Mouse (Mus musculus) thymus, adult 2 months (tissue): Measurements from ENCODE around the gene Srsf3. TPM values are rescaled to one million over a fixed set of nuclear protein-coding genes. Genes with fewer than 3 reads are reported as not detected.

Experiments
- DNase-seq: peaks from one replicate; pipeline ENCODE4 v3.0.0; 2021
- H3K27ac ChIP-seq: fragments of 200-500 bp; 2 replicates; pipeline ENCODE4 v1.5.1; 2012; ENCODE audit warnings: low read length, control low read depth; ENCODE audit not compliant: control insufficient read depth, insufficient read depth
- H3K27me3 ChIP-seq: fragments of 200-500 bp; 2 replicates; pipeline ENCODE4 v1.6.1; 2012; ENCODE audit warnings: mild to moderate bottlenecking, low read length, moderate library complexity, mixed read lengths; ENCODE audit not compliant: control insufficient read depth, insufficient read depth
- H3K36me3 ChIP-seq: fragments of 200-500 bp; 2 replicates; pipeline ENCODE4 v1.6.1; 2012; ENCODE audit warnings: mild to moderate bottlenecking, low read length, moderate library complexity; ENCODE audit not compliant: control insufficient read depth, insufficient read depth
- H3K4me1 ChIP-seq: fragments of 200-500 bp; replicated peaks from 2 replicates; pipeline ENCODE4 v1.6.1; 2012; ENCODE audit warnings: low read length; ENCODE audit not compliant: control insufficient read depth, insufficient read depth
- H3K4me3 ChIP-seq: fragments of 200-500 bp; 2 replicates; pipeline ENCODE4 v1.5.1; 2012; ENCODE audit warnings: mild to moderate bottlenecking, low read length, control low read depth, moderate library complexity; ENCODE audit not compliant: control insufficient read depth, insufficient read depth
- CTCF ChIP-seq: fragments of 200-500 bp; IDR thresholded peaks from 2 replicates; pipeline ENCODE4 v1.5.1; 2012; ENCODE audit warnings: mild to moderate bottlenecking, control low read depth, low read length, moderate library complexity, borderline replicate concordance; ENCODE audit not compliant: control insufficient read depth, poor library complexity, insufficient read depth; ENCODE audit errors: extremely low read depth
- POLR2A ChIP-seq: fragments of 200-500 bp; IDR thresholded peaks from 2 replicates; pipeline ENCODE4 v1.6.1; 2012; ENCODE audit warnings: mild to moderate bottlenecking, low read length, control low read depth, moderate library complexity; ENCODE audit not compliant: control insufficient read depth, poor library complexity, insufficient read depth; ENCODE audit errors: extremely low read depth
- WGBS: fragments of 180-500 bp; shearing (Covaris S2); methylation state at CpG from one replicate; pipeline ENCODE4 v1.1.7; 2018; 5-methylcytosine and 5-hydroxymethylcytosine counted together
- polyA plus RNA-seq: library from polyadenylated mRNA; depleted of rRNA; stranded (reverse); fragments of >200 nt; gene quantifications from 2 replicates; pipeline ENCODE4 v1.2.3, GENCODE M21; 2012

The Srsf3 gene
- polyA plus RNA-seq, 1 experiment: 544 TPM

DNA sequence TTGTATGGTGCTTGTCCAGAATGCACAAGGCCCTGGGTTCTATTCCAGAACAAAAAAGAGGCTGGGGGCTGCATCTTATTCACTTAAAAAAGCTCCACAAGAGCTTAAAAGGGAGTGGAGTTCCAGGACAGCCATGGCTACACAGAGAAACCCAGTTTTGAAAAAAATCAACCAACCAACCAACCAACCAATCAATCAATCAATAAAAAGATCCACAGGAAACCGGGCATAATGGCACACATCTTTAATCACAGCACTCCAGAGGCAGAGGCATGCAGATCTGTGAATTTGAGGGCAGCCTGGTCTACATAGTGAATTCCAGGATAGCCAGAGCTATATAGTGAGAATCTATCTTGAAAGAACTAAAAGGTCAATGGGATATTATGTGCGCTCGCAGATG lies 27.4 kb upstream of the Srsf3 start:
- Histone ChIP-seq H3K27ac (no peak overlapping the region), H3K4me1 (peaks cover 25% of the 10 kb centered on the region), H3K4me3 (no peak overlapping the region), H3K27me3 (no peaks in the 10 kb centered on the region), H3K36me3 (peaks cover 10% of the 10 kb centered on the region)
- 100% methylated on average over 3 of the region's 3 CpGs for WGBS
- DNase-seq: no peak
- TF ChIP-seq POLR2A (no peak), CTCF (no peak)

DNA sequence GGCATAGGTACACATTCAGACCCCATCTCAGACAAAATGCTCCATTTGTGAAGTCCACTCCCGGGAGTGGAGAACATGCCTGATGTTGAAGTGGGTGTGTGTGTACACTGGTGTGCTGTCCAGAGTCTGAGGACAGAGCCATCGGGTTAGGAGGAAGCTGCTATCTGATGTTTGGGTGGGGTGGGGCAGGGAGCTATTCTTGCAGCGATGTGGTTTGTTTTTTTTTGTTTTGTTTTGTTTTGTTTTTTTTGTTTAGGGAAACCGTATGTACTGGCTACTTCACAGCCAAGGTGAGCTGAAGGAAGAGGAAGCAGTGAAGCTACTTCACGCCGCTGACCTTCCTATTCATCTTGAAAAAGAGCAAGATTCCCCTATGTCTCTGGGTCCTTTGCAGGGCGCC lies 25.6 kb upstream of the Srsf3 start:
- whole genome bisulfite sequencing: 4% methylated on average over 7 of the region's 7 CpGs
- Histone ChIP-seq H3K27me3 (no peaks in the 10 kb centered on the region), H3K36me3 (no peaks in the 10 kb centered on the region), H3K4me1 (peaks cover 21% of the 10 kb centered on the region), H3K27ac (peak overlapping the region; percentile 92), H3K4me3 (peak overlapping the region; percentile 97)
- peak; percentile 11 for DNase-seq
- TF ChIP-seq CTCF (no peak), POLR2A (no peak)

GRCm38 (mm10) chr17:29007243-29007640 lies 25.2 kb upstream of the Srsf3 start:
- no peaks in the 10 kb centered on the region for H3K36me3 ChIP-seq
- WGBS: under 1% methylated on average over 19 of the region's 19 CpGs
- peak; percentile 51 for DNase-seq
- H3K4me1 ChIP-seq: peaks cover 21% of the 10 kb centered on the region
- H3K4me3 ChIP-seq: peak overlapping the region; percentile 97
- TF ChIP-seq CTCF: no peak
- TF ChIP-seq POLR2A: no peak
- H3K27me3 ChIP-seq: no peaks in the 10 kb centered on the region
- H3K27ac ChIP-seq: peak overlapping the region; percentile 92

DNA sequence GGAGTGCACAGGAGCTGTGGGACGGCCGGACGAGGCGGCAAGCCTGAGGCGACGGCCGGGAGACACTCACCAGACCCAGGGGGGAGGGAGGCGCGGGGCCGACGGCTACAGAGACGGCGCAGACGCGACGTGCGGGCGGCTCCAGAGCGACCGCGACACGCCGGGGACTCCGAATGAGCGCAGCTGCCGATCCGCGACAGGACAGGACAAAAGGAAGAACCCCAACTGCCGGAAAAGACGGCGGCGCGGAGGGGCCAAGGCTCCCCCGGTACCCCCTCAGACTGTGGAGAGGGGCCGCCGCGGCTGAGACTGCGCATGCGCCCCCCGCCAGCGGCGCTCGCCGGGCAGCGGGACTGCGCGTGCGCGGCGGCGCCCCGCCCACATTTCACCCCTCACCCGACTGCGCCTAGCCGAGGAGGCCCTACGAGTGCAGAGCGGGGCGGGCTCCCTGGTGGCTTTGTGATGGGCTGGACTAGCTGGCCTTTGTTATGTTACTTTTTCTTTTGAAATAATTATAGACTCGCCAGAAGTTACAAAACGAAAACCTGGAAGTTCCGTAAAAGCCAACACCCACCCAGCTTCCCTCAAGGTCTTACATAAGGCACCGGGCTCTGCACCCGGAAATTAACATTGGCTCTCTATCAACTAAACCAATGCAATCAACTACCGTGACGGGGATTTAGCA lies 24.6 kb upstream of the Srsf3 start, which contains the start of gene Stk38:
Gene Stk38, minus strand, starts transcription at position 355 of the 685 bp plus-strand sequence.
- peak within 1 kb of the TSS; percentile 92 for H3K27ac ChIP-seq
- WGBS: under 1% methylated on average over 65 of the region's 65 CpGs

GRCm38 (mm10) chr17:29008326-29008650 lies 24.1 kb upstream of the Srsf3 start:
- TF ChIP-seq CTCF (no peak), POLR2A (no peak)
- 22% methylated on average over 8 of the region's 8 CpGs for WGBS

More for the DNA sequence above, 24.6 kb upstream of the Srsf3 start, which contains the start of gene Stk38:
- TF ChIP-seq CTCF (peak; percentile 58; the same call in 1 of the 2 replicates), POLR2A (peak; percentile 96)
- peak; percentile 97 for DNase-seq
- Histone ChIP-seq H3K36me3 (no peaks in the 10 kb centered on the region), H3K27me3 (no peaks in the 10 kb centered on the region), H3K4me3 (peak within 1 kb of the TSS; percentile 97), H3K4me1 (peaks cover 21% of the 10 kb centered on the region)

GRCm38 (mm10) chr17:29009181-29009580 lies 23.2 kb upstream of the Srsf3 start:
- Histone ChIP-seq H3K36me3 (no peaks in the 10 kb centered on the region), H3K27me3 (no peaks in the 10 kb centered on the region), H3K4me1 (peaks cover 14% of the 10 kb centered on the region), H3K4me3 (no peak overlapping the region), H3K27ac (no peak overlapping the region)
- 83% methylated on average over 4 of the region's 4 CpGs for WGBS
- DNase-seq: no peak
- TF ChIP-seq CTCF (no peak), POLR2A (no peak)

More at GRCm38 (mm10) chr17:29008326-29008650, 24.1 kb upstream of the Srsf3 start:
- no peak for DNase-seq
- Histone ChIP-seq H3K4me3 (peak overlapping the region; percentile 97; the same call in 1 of the 2 replicates), H3K4me1 (peaks cover 17% of the 10 kb centered on the region), H3K36me3 (no peaks in the 10 kb centered on the region), H3K27ac (peak overlapping the region; percentile 76), H3K27me3 (no peaks in the 10 kb centered on the region)
